Mouse (Mus musculus) embryonic facial prominence, embryonic 11.5 days (tissue): ENCODE results near the gene Hist1h1e. TPM values are rescaled to one million over a fixed set of nuclear protein-coding genes. Genes with fewer than 3 reads are reported as not detected.
"Not testable (repeated sequence)": the region's sequence is repeated elsewhere in the genome, so short reads cannot be mapped to it uniquely, and the experiment has no call there.

ENCODE experiments used
- ATAC-seq: fragments of 200-750 bp; cut with Nextera tagmentation; replicated peaks from 2 replicates; pipeline ENCODE4 v1.8.0; 2017; ENCODE audit warnings: low read depth; ENCODE audit not compliant: insufficient number of reproducible peaks, low FRiP score, low TSS enrichment
- DNase-seq: peaks from one replicate; pipeline ENCODE4 v3.0.0-alpha.2; 2015; ENCODE audit warnings: low spot score
- H3K27ac ChIP-seq: fragments of 300-500 bp; sonication (generic); replicated peaks from 2 replicates; pipeline ENCODE4 v1.5.1; 2014; ENCODE audit warnings: mild to moderate bottlenecking, low read depth, low read length, control low read depth
- H3K27me3 ChIP-seq: fragments of 300-500 bp; sonication (generic); 2 replicates; pipeline ENCODE4 v1.6.1; 2014; ENCODE audit warnings: mild to moderate bottlenecking, low read length, moderate library complexity, mixed read lengths; ENCODE audit not compliant: control insufficient read depth, insufficient read depth
- H3K36me3 ChIP-seq: fragments of 300-500 bp; sonication (generic); replicated peaks from 2 replicates; pipeline ENCODE4 v1.6.1; 2014; ENCODE audit warnings: low read depth, mild to moderate bottlenecking, low read length, moderate library complexity, mixed read lengths; ENCODE audit not compliant: control insufficient read depth, insufficient read depth
- H3K4me1 ChIP-seq: fragments of 300-500 bp; sonication (generic); 2 replicates; pipeline ENCODE4 v1.6.1; 2014; ENCODE audit warnings: low read length, mixed read lengths; ENCODE audit not compliant: control insufficient read depth, insufficient read depth
- H3K4me2 ChIP-seq: fragments of 300-500 bp; sonication (generic); 2 replicates; pipeline ENCODE4 v1.6.1; 2014; ENCODE audit warnings: low read depth, mild to moderate bottlenecking, control low read depth, low read length, moderate library complexity
- H3K4me3 ChIP-seq: fragments of 300-500 bp; sonication (generic); 2 replicates; pipeline ENCODE4 v1.5.1; 2014; ENCODE audit warnings: low read depth, low read length, control low read depth
- H3K9ac ChIP-seq: fragments of 300-500 bp; sonication (generic); replicated peaks from 2 replicates; pipeline ENCODE4 v1.6.1; 2014; ENCODE audit warnings: mild to moderate bottlenecking, control low read depth, low read length
- H3K9me3 ChIP-seq: fragments of 300-500 bp; sonication (generic); replicated peaks from 2 replicates; pipeline ENCODE4 v1.6.1; 2016; ENCODE audit warnings: mild to moderate bottlenecking, low read length, inconsistent platforms, mixed read lengths; ENCODE audit not compliant: control insufficient read depth
- WGBS: fragments of 180-500 bp; shearing (Covaris S2); extraction: QIAGEN DNeasy Blood & Tissue Kit; methylation state at CpG from one replicate; pipeline ENCODE4 v1.1.7; 2014; 5-methylcytosine and 5-hydroxymethylcytosine counted together
- polyA plus RNA-seq: library from polyadenylated mRNA; unstranded; fragments of >200 nt; fragmentation: Nextera tagmentation; extraction: Ambion mirVana; gene quantifications from 2 replicates; pipeline ENCODE4 v1.2.1, GENCODE M21; 2014

Hist1h1e gene
- polyA plus RNA-seq, 1 experiment from 2014 or later, result 23.0 TPM

DNA sequence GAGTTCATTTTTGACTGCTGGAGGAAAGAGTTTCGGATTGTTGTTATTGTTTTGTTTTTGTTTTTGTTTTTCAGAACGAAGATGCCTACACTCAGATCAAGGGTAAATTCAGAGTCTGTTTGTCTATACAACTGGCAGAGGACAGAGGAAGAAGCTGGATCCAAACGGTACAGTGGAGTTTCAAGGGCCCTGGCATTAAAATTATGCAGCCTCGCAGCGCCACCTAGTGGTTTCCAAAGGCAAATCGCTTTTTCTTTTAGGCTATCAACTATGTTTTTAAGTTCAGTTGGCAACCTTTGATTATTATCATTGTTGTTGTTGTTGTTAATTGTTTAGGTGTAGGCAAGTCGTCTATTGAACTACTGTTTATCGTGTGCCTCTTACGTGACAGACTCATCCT is 24.4 kb downstream of the Hist1h1e start:
- 6% methylated on average over 9 of the region's 9 CpGs for WGBS
- H3K9me3 ChIP-seq, result no peaks in the 10 kb centered on the region
- H3K9ac ChIP-seq, result no peak overlapping the region
- H3K4me2 ChIP-seq, result no peak overlapping the region
- no peaks in the 10 kb centered on the region for H3K4me1 ChIP-seq
- H3K36me3 ChIP-seq, result no peaks in the 10 kb centered on the region
- H3K27ac ChIP-seq, result no peak overlapping the region
- DNase-seq, result peak; percentile 84
- no peaks in the 10 kb centered on the region for H3K27me3 ChIP-seq
- no peak for ATAC-seq
- no peak overlapping the region for H3K4me3 ChIP-seq

DNA sequence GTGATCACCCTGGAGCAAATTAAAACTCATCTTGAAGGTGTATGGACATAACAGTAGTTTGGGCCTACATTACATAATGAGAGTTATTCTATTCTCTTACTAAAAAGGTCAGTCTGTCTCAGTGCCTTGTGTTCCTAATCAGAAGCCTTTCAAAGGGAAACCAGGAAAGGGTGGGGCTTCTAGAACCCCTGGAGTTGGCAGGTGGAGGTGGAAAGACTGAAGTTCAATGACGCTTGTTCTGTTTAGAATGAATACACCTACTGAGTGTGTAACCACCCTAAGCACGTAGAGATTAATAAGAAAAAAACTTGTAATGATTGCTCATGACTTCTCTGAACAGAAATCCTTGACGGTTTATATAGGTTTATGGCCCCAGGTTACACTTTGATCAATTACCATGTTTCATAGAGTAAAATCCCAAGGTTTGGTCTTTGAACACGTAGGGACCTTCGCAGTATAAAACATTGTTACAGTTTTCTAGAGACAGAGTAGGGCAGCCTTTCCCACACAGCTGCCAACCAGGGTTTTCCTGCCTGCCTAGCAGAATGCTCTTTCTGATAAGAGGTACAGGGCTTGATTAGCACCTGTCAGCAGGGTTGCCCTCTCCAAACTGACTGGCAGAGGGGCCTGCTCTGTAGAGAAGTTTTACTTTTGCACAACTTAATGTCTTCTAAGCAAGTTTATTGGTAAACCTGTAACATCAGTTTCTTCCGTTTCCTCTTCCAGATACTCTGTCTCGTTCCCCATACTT is 26.6 kb downstream of the Hist1h1e start:
- no peaks in the 10 kb centered on the region for H3K9me3 ChIP-seq
- WGBS, result 81% methylated on average over 7 of the region's 7 CpGs
- H3K4me3 ChIP-seq, result no peak overlapping the region
- H3K4me2 ChIP-seq, result no peak overlapping the region
- H3K9ac ChIP-seq, result no peak overlapping the region
- no peaks in the 10 kb centered on the region for H3K4me1 ChIP-seq
- H3K27ac ChIP-seq, result no peak overlapping the region
- ATAC-seq, result no peak
- no peaks in the 10 kb centered on the region for H3K36me3 ChIP-seq
- DNase-seq, result no peak
- H3K27me3 ChIP-seq, result no peaks in the 10 kb centered on the region

GRCm38 (mm10) chr13:23595185-23595584 is 27.2 kb downstream of the Hist1h1e start:
- no peak overlapping the region for H3K4me2 ChIP-seq
- H3K27ac ChIP-seq, result no peak overlapping the region
- H3K9ac ChIP-seq, result no peak overlapping the region
- ATAC-seq (no peak), DNase-seq (no peak)
- H3K4me3 ChIP-seq, result no peak overlapping the region
- no peaks in the 10 kb centered on the region for H3K27me3 ChIP-seq
- H3K36me3 ChIP-seq, result no peaks in the 10 kb centered on the region
- H3K9me3 ChIP-seq, result no peaks in the 10 kb centered on the region
- WGBS, result 75% methylated on average over 2 of the region's 2 CpGs
- no peaks in the 10 kb centered on the region for H3K4me1 ChIP-seq

- H3K4me3 ChIP-seq, result no peak overlapping the region
- H3K36me3 ChIP-seq, result no peaks in the 10 kb centered on the region
- H3K9me3 ChIP-seq, result no peaks in the 10 kb centered on the region
- 0 out of 2 replicates have a peak overlapping the region, but pooled peaks have one; percentile 16 for H3K27ac ChIP-seq
- no peak overlapping the region for H3K9ac ChIP-seq
- DNase-seq (peak; percentile 12), ATAC-seq (no peak)
- no peaks in the 10 kb centered on the region for H3K27me3 ChIP-seq
- H3K4me2 ChIP-seq, result no peak overlapping the region
- no peaks in the 10 kb centered on the region for H3K4me1 ChIP-seq
- WGBS, result 63% methylated on average over 5 of the region's 5 CpGs
These were observed 29.1 kb downstream of the Hist1h1e start for GRCm38 (mm10) chr13:23593051-23593770.

- DNase-seq, result peak; percentile 15
- Histone ChIP-seq H3K4me2 (no peak overlapping the region), H3K9me3 (no peaks in the 10 kb centered on the region), H3K4me1 (no peaks in the 10 kb centered on the region), H3K4me3 (no peak overlapping the region), H3K9ac (no peak overlapping the region), H3K27ac (no peak overlapping the region), H3K27me3 (no peaks in the 10 kb centered on the region), H3K36me3 (no peaks in the 10 kb centered on the region)
- ATAC-seq, result no peak
- WGBS, result 72% methylated on average over 7 of the region's 7 CpGs
These were observed 29.7 kb downstream of the Hist1h1e start for GRCm38 (mm10) chr13:23592614-23593013.

GRCm38 (mm10) chr13:23591886-23592285 is 30.5 kb downstream of the Hist1h1e start:
- DNase-seq, H3K9ac ChIP-seq, ATAC-seq, H3K9me3 ChIP-seq, H3K27ac ChIP-seq, H3K27me3 ChIP-seq, H3K4me3 ChIP-seq, H3K4me1 ChIP-seq, H3K36me3 ChIP-seq, H3K4me2 ChIP-seq: not testable (repeated sequence)
- 79% methylated on average over 7 of the region's 7 CpGs for WGBS

- no peaks in the 10 kb centered on the region for H3K9me3 ChIP-seq
- no peak overlapping the region for H3K27ac ChIP-seq
- WGBS, result 93% methylated on average over 7 of the region's 7 CpGs
- no peak overlapping the region for H3K9ac ChIP-seq
- DNase-seq (no peak), ATAC-seq (no peak)
- H3K4me2 ChIP-seq, result no peak overlapping the region
- H3K4me1 ChIP-seq, result no peaks in the 10 kb centered on the region; the same call in 1 of the 2 replicates
- no peaks in the 10 kb centered on the region for H3K36me3 ChIP-seq
- H3K27me3 ChIP-seq, result no peaks in the 10 kb centered on the region
- H3K4me3 ChIP-seq, result no peak overlapping the region
These were observed 31.2 kb downstream of the Hist1h1e start for GRCm38 (mm10) chr13:23591206-23591605.

DNA sequence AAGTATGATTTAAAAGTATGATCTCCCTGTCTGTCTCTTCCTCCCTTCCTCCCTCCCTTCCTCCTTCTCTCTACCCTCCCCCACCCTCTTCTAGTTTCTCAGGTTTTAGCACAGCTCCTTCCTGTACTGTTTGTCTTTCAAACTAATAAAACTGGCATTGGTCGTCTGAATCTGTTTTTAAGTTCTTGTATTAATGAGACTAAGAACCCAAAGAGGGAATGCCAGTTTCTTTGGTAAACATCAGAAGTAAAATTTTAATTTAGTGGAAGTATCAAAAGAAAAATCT is 35.5 kb downstream of the Hist1h1e start:
- H3K9me3 ChIP-seq, result no peaks in the 10 kb centered on the region
- H3K9ac ChIP-seq, result peak overlapping the region; percentile 57
- peak overlapping the region; percentile 41 for H3K4me2 ChIP-seq
- H3K4me3 ChIP-seq, result peak overlapping the region; percentile 21
- H3K27ac ChIP-seq, result peak overlapping the region; percentile 93
- H3K36me3 ChIP-seq, result no peaks in the 10 kb centered on the region
- no peak for ATAC-seq
- WGBS, result 6% methylated on average over 1 of the region's 1 CpGs
- H3K27me3 ChIP-seq, result no peaks in the 10 kb centered on the region
- no peak for DNase-seq
- H3K4me1 ChIP-seq, result no peaks in the 10 kb centered on the region; the same call in 1 of the 2 replicates
